Mouse (Mus musculus) neutrophil, adult 65 days (primary cell): ENCODE data around the gene Olfr592. TPM values are rescaled to one million over a fixed set of nuclear protein-coding genes. Genes with fewer than 3 reads are reported as not detected.

Experiments
- total RNA-seq: library from RNA; stranded (reverse); gene quantifications from 2 replicates; pipeline ENCODE4 v1.2.4, GENCODE M21; 2023

The Olfr592 gene
- total RNA-seq, result not detected in 2 replicates

GRCm38 (mm10) chr7:103184503-103184902 is at the start of gene Olfr592:
Gene Olfr592, plus strand, starts transcription at chr7:103184803.

GRCm38 (mm10) chr7:103140579-103140978 is 44.0 kb upstream of the Olfr592 start, which contains the start of gene Olfr588-ps1:
Gene Olfr588-ps1, plus strand, starts transcription at chr7:103140879.

GRCm38 (mm10) chr7:103156256-103156655 is 28.3 kb upstream of the Olfr592 start, which contains the start of gene Olfr589:
Gene Olfr589, minus strand, starts transcription at chr7:103156356.

GRCm38 (mm10) chr7:103178240-103178639 is 6.4 kb upstream of the Olfr592 start, which contains the start of gene Olfr591:
Gene Olfr591, minus strand, starts transcription at chr7:103178340.

GRCm38 (mm10) chr7:103211562-103211961 is 27.0 kb downstream of the Olfr592 start, which contains the start of gene Olfr593:
Gene Olfr593, plus strand, starts transcription at chr7:103211862.

GRCm38 (mm10) chr7:103216696-103217095 is 32.1 kb downstream of the Olfr592 start, which contains the start of gene Olfr594:
Gene Olfr594, plus strand, starts transcription at chr7:103216996.

Other genes with a start within 250 kb of the Olfr592 start
- not detected in 2 replicates for gene Olfr573-ps1, start 242.2 kb upstream of the Olfr592 start, total RNA-seq
- not detected in 2 replicates for gene Olfr574, start 236.3 kb upstream of the Olfr592 start, total RNA-seq
- not detected in 2 replicates for gene Olfr575, start 226.0 kb upstream of the Olfr592 start, total RNA-seq
- not detected in 2 replicates for gene Olfr576, start 222.1 kb upstream of the Olfr592 start, total RNA-seq
- not detected in 2 replicates for gene Olfr577, start 208.9 kb upstream of the Olfr592 start, total RNA-seq
- not detected in 2 replicates for gene Olfr578, start 195.5 kb upstream of the Olfr592 start, total RNA-seq
- not detected in 2 replicates for gene Olfr582, start 146.8 kb upstream of the Olfr592 start, total RNA-seq
- not detected in 2 replicates for gene Olfr583, start 133.5 kb upstream of the Olfr592 start, total RNA-seq
- not detected in 2 replicates for gene Olfr584, start 102.9 kb upstream of the Olfr592 start, total RNA-seq
- not detected in 2 replicates for gene Olfr585, start 87.1 kb upstream of the Olfr592 start, total RNA-seq
- not detected in 2 replicates for gene Olfr586, start 59.2 kb upstream of the Olfr592 start, total RNA-seq
- gene Olfr588-ps1, start 43.9 kb upstream of the Olfr592 start, total RNA-seq, result not detected in 2 replicates
- not detected in 2 replicates for gene Olfr589, start 28.4 kb upstream of the Olfr592 start, total RNA-seq
- not detected in 2 replicates for gene Olfr591, start 6.5 kb upstream of the Olfr592 start, total RNA-seq
- not detected in 2 replicates for gene Olfr593, start 27.1 kb downstream of the Olfr592 start, total RNA-seq
- not detected in 2 replicates for gene Olfr594, start 32.2 kb downstream of the Olfr592 start, total RNA-seq
- not detected in 2 replicates for gene Usp17ld, start 67.7 kb downstream of the Olfr592 start, total RNA-seq
- gene Olfr596, start 120.8 kb downstream of the Olfr592 start, total RNA-seq, result not detected in 2 replicates
- gene Olfr597, start 131.5 kb downstream of the Olfr592 start, total RNA-seq, result not detected in 2 replicates
- gene Olfr598, start 138.8 kb downstream of the Olfr592 start, total RNA-seq, result not detected in 2 replicates
- not detected in 2 replicates for gene Olfr599, start 151.1 kb downstream of the Olfr592 start, total RNA-seq
- not detected in 2 replicates for gene Olfr600, start 164.9 kb downstream of the Olfr592 start, total RNA-seq
- not detected in 2 replicates for gene Olfr601, start 177.9 kb downstream of the Olfr592 start, total RNA-seq
- not detected in 2 replicates for gene Olfr603, start 201.4 kb downstream of the Olfr592 start, total RNA-seq
- gene Usp17lc, start 230.3 kb downstream of the Olfr592 start, total RNA-seq, result not detected in 2 replicates